Mouse (Mus musculus): ENCODE results near the gene Acbd4. TPM values are rescaled to one million over a fixed set of nuclear protein-coding genes. Genes with fewer than 3 reads are reported as not detected.

The Acbd4 gene
- polyA plus RNA-seq, 1 experiment from 2014 or later = 10.2 TPM

DNA sequence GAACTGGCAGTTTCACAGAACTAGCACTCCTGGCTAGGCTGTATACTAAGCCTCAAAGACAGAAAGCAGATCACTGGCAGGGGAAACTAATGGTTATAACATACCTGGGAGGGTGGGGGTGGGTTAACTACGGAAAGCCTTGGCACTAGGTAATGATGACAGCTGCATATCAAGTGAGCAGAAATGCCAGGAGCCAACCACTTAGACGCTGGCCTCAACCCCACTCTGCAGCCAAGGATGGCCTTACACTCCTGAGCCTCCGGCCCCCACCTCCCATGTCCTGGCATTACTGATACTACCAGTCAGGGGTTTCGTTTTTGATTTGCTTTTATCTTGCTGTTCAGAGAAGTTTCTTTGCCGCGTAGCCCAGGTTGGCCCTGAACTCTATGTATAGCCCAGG lies 5.7 kb upstream of the Acbd4 start:
- DNase-seq (ENCODE audit: low spot score) = no peak

DNA sequence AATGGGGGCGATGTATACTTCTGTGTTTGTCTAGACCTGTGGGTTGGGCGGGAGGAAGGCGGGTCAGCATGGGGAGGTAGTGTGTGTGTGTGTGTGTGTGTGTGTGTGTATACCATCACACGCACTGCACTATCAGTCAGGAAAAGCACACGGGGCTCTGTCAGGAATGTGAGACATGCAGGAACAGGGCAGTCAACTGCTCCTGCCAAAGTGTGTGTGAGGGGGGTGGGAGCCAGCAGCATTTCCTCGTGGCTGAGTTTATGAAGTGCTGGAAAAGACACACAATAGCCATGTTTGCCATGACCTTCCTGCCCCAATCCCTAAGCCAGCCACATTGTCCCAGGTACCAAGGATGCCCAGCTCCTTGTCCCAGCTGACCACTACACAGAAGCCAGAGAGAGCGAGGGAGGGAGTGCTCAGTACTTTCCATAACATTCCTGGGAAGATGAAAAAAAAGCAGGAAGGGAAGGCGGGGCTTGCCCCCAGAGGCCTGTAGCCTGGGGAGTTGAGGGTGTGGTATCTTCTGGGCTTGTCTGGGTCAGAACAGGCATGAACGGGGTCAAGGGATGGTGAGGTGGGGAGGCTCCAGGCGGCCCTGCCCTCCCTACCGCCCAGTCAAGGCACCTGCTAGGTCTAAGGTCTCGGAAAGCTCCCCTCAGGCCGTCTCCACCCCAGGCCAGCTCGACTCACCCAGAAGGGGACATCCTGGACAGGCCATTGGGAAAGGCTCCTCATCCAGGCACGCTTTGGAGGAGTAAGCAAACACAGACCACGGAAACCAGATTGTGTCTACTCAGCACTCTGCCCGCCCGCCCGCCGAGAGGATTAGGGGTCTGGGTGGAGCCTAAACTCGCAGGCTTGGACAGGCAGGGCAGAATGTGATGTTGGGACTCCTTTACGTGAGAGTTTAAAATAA lies 4.2 kb upstream of the Acbd4 start:
- Histone ChIP-seq H3K4me3 (peak overlapping the region; percentile 52), H3K4me1 (peaks cover 73% of the 10 kb centered on the region), H3K27me3 (ENCODE audit: insufficient read depth, poor library complexity, severe bottlenecking) (peaks cover 25% of the 10 kb centered on the region), H3K36me3 (no peaks in the 10 kb centered on the region), H3K27ac (peak overlapping the region; percentile 82), H3K9me3 (no peaks in the 10 kb centered on the region)
- WGBS = 11% methylated on average over 22 of the region's 22 CpGs
- no peak for DNase-seq (ENCODE audit: low spot score)

More for the DNA sequence above, 5.7 kb upstream of the Acbd4 start:
- H3K4me3 ChIP-seq = no peak overlapping the region
- H3K9me3 ChIP-seq = no peaks in the 10 kb centered on the region
- H3K27ac ChIP-seq = no peak overlapping the region
- H3K27me3 ChIP-seq (ENCODE audit: insufficient read depth, poor library complexity, severe bottlenecking) = peaks cover 20% of the 10 kb centered on the region
- H3K4me1 ChIP-seq = peaks cover 59% of the 10 kb centered on the region
- 81% methylated on average over 6 of the region's 6 CpGs for WGBS
- H3K36me3 ChIP-seq = no peaks in the 10 kb centered on the region

GRCm38 (mm10) chr11:103098531-103099190 lies 2.8 kb upstream of the Acbd4 start:
- H3K27ac ChIP-seq = peak overlapping the region; percentile 30; the same call in 1 of the 2 replicates
- peaks cover 79% of the 10 kb centered on the region for H3K4me1 ChIP-seq
- H3K9me3 ChIP-seq = no peaks in the 10 kb centered on the region
- H3K4me3 ChIP-seq = no peak overlapping the region
- DNase-seq (ENCODE audit: low spot score) = no peak
- H3K36me3 ChIP-seq = no peaks in the 10 kb centered on the region
- peaks cover 27% of the 10 kb centered on the region for H3K27me3 ChIP-seq (ENCODE audit: insufficient read depth, poor library complexity, severe bottlenecking)
- 66% methylated on average over 11 of the region's 11 CpGs for WGBS

DNA sequence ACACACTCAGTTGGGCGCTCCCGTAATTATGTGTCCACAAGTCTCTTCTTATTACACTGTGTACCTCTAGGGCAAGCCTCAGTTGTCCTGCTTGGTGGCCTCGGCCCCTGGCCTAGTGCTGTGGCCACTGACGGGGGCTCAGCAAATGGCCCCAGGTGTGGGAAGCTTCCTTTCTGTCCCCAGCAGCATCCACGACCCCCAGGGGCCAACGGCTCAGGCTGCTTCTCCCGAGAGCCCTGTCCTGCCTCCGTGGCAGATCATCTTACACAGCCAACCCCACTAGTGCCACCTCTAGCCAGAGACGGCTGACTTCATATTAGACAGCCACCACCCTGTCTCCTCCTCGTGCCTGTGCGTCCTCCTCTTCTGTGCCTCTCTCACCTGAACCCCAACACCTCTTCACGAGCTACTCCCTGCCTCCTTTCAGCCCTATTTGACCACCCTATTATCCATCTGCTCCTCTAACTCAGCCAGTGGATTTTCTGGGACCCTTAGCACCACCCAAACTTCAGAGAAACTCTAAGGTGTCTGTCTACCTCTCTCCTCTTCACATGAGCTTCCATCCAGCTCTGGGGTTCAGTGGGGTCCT lies 2.0 kb upstream of the Acbd4 start:
- WGBS = 53% methylated on average over 12 of the region's 12 CpGs
- Histone ChIP-seq H3K27ac (0 out of 2 replicates have a peak overlapping the region, but pooled peaks have one; percentile 7), H3K4me3 (no peak overlapping the region), H3K9me3 (no peaks in the 10 kb centered on the region), H3K27me3 (ENCODE audit: insufficient read depth, poor library complexity, severe bottlenecking) (peaks cover 35% of the 10 kb centered on the region), H3K36me3 (no peaks in the 10 kb centered on the region), H3K4me1 (peaks cover 77% of the 10 kb centered on the region)
- DNase-seq (ENCODE audit: low spot score) = no peak

DNA sequence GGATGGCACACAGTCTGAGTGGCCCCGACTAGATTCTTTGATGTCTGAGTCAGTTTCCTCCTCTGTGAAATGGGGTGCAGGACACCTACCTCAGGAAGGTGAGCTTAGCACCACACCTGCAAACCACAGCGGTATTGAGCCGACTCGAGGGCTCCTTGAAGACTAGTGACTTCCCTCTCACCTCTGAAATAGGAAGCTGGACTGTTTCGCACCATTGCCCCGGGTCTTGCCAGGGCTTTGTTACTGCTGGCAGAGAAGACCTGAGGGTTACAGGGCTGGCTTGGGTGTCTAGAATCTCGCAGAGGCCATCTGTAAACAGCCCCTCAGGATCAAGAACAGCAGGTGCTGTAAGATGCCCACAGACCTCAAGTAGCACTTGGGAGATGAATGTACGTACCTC lies 1.1 kb upstream of the Acbd4 start:
- Histone ChIP-seq H3K4me3 (no peak overlapping the region), H3K27me3 (ENCODE audit: insufficient read depth, poor library complexity, severe bottlenecking) (peaks cover 44% of the 10 kb centered on the region), H3K9me3 (no peaks in the 10 kb centered on the region), H3K36me3 (no peaks in the 10 kb centered on the region), H3K27ac (no peak overlapping the region), H3K4me1 (peaks cover 76% of the 10 kb centered on the region)
- no peak for DNase-seq (ENCODE audit: low spot score)
- WGBS = 74% methylated on average over 8 of the region's 8 CpGs

DNA sequence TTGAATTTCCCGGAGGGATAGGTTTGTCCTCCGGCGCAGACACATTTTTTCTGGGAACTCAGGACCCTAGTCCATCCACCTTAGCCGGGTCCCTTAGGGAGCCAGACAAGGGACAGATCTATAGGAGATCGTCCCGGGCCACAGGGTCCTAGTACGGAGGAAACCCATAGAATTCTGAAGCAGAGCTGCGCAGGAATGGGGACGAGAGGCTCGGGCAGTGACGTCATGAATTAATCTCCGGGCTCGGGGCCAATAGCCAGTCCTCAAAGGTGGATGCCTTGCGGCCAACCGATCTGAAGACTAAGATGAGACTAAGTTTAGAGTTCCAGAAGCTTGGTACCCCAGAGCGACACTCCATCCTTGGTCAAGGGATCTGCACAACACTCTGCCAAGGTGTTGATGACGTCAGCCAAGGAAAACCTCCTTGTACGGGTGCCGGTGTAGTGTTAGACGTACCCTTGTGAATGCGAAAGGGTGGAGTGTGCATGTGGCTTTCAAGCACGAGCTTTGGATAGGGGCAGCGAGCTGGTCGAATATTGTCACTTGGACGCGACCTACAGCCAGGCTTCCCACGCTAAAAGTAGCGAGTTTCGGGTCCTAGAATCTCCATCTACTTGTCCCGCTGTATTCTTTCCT lies 502 bp downstream of the Acbd4 start:
- Histone ChIP-seq H3K27ac (peak overlapping the region; percentile 83), H3K4me3 (peak overlapping the region; percentile 64), H3K9me3 (no peaks in the 10 kb centered on the region), H3K36me3 (no peaks in the 10 kb centered on the region), H3K4me1 (peaks cover 67% of the 10 kb centered on the region), H3K27me3 (ENCODE audit: insufficient read depth, poor library complexity, severe bottlenecking) (peaks cover 51% of the 10 kb centered on the region)
- 4% methylated on average over 30 of the region's 30 CpGs for whole genome bisulfite sequencing
- no peak for DNase-seq (ENCODE audit: low spot score)

- no peaks in the 10 kb centered on the region for H3K9me3 ChIP-seq
- peaks cover 51% of the 10 kb centered on the region for H3K27me3 ChIP-seq (ENCODE audit: insufficient read depth, poor library complexity, severe bottlenecking)
- DNase-seq (ENCODE audit: low spot score) = peak; percentile 97
- H3K4me3 ChIP-seq = peak overlapping the region; percentile 64
- no peaks in the 10 kb centered on the region for H3K36me3 ChIP-seq
- peaks cover 59% of the 10 kb centered on the region for H3K4me1 ChIP-seq
- peak overlapping the region; percentile 83 for H3K27ac ChIP-seq
- 1% methylated on average over 35 of the region's 35 CpGs for WGBS
These were observed 1.4 kb downstream of the Acbd4 start for GRCm38 (mm10) chr11:103102725-103103349.

- DNase-seq (ENCODE audit: low spot score) = no peak
These were observed 2.1 kb downstream of the Acbd4 start for GRCm38 (mm10) chr11:103103621-103104020.

DNA sequence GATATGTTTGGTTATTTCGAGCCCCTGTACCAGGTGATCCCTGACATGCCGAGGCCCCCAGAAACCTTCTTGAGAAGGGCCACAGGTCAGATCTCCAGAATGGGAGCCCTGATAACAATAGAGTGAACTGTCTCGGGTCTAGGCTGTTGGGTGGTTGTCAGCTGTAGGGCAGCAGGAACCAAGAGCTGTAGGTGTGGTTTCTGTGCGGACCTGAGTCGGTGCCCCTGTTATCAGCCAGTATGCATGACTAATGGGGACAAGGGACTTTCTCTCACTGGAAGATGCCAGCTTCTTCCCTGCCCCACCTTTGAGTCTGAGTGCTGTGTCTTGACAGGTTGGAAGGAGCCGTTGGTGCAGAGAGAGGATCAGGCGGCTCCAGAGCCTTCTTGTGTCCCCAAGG lies 3.0 kb downstream of the Acbd4 start:
- WGBS = 67% methylated on average over 7 of the region's 7 CpGs

More at GRCm38 (mm10) chr11:103103621-103104020, 2.1 kb downstream of the Acbd4 start:
- H3K9me3 ChIP-seq = no peaks in the 10 kb centered on the region
- H3K27me3 ChIP-seq (ENCODE audit: insufficient read depth, poor library complexity, severe bottlenecking) = peaks cover 51% of the 10 kb centered on the region
- 45% methylated on average over 8 of the region's 8 CpGs for WGBS
- no peaks in the 10 kb centered on the region for H3K36me3 ChIP-seq
- H3K4me3 ChIP-seq = peak overlapping the region; percentile 64
- peaks cover 54% of the 10 kb centered on the region for H3K4me1 ChIP-seq
- no peak overlapping the region for H3K27ac ChIP-seq

GRCm38 (mm10) chr11:103105180-103105725 lies 3.8 kb downstream of the Acbd4 start:
- WGBS = 52% methylated on average over 14 of the region's 14 CpGs
- Histone ChIP-seq H3K4me3 (no peak overlapping the region), H3K27me3 (ENCODE audit: insufficient read depth, poor library complexity, severe bottlenecking) (peaks cover 37% of the 10 kb centered on the region)

More for the DNA sequence above, 3.0 kb downstream of the Acbd4 start:
- DNase-seq (ENCODE audit: low spot score) = no peak
- Histone ChIP-seq H3K4me1 (peaks cover 45% of the 10 kb centered on the region), H3K4me3 (no peak overlapping the region), H3K27ac (no peak overlapping the region), H3K9me3 (no peaks in the 10 kb centered on the region), H3K27me3 (ENCODE audit: insufficient read depth, poor library complexity, severe bottlenecking) (peaks cover 45% of the 10 kb centered on the region), H3K36me3 (no peaks in the 10 kb centered on the region)

GRCm38 (mm10) chr11:103105810-103106209 lies 4.3 kb downstream of the Acbd4 start:
- Histone ChIP-seq H3K4me3 (no peak overlapping the region), H3K4me1 (peaks cover 41% of the 10 kb centered on the region), H3K9me3 (no peaks in the 10 kb centered on the region), H3K27ac (0 out of 2 replicates have a peak overlapping the region, but pooled peaks have one; percentile 53), H3K27me3 (ENCODE audit: insufficient read depth, poor library complexity, severe bottlenecking) (peaks cover 32% of the 10 kb centered on the region), H3K36me3 (no peaks in the 10 kb centered on the region)
- no peak for DNase-seq (ENCODE audit: low spot score)
- 76% methylated on average over 6 of the region's 6 CpGs for WGBS

More at GRCm38 (mm10) chr11:103105180-103105725, 3.8 kb downstream of the Acbd4 start:
- Histone ChIP-seq H3K4me1 (peaks cover 42% of the 10 kb centered on the region), H3K36me3 (no peaks in the 10 kb centered on the region), H3K27ac (peak overlapping the region; percentile 53; the same call in 1 of the 2 replicates), H3K9me3 (no peaks in the 10 kb centered on the region)
- no peak for DNase-seq (ENCODE audit: low spot score)

DNA sequence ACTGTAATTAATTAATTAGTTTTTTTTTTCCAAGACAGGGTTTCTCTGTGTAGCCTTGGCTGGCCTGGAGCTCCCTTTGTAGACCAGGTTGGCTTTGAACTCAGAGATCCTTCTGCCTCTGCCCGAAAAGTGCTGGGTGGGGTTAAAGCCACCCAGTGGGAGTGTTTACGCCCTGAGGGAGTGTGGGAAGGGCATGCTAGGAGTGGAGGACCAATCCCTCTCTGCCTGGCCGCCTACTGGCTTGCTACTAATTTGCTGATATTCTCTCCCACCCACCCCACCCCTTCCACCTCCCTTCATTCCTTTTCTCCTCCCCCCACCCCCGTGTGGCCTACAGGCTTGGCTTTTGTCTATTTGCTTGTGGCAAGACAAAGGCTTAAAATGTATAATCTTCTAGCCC lies 4.9 kb downstream of the Acbd4 start:
- Histone ChIP-seq H3K36me3 (no peaks in the 10 kb centered on the region), H3K27me3 (ENCODE audit: insufficient read depth, poor library complexity, severe bottlenecking) (peaks cover 32% of the 10 kb centered on the region), H3K4me3 (no peak overlapping the region), H3K9me3 (no peaks in the 10 kb centered on the region), H3K27ac (no peak overlapping the region), H3K4me1 (peaks cover 40% of the 10 kb centered on the region)
- DNase-seq (ENCODE audit: low spot score) = no peak
- 63% methylated on average over 4 of the region's 4 CpGs for WGBS
